Mouse (Mus musculus): ENCODE results near the gene Snrnp35.

DNA sequence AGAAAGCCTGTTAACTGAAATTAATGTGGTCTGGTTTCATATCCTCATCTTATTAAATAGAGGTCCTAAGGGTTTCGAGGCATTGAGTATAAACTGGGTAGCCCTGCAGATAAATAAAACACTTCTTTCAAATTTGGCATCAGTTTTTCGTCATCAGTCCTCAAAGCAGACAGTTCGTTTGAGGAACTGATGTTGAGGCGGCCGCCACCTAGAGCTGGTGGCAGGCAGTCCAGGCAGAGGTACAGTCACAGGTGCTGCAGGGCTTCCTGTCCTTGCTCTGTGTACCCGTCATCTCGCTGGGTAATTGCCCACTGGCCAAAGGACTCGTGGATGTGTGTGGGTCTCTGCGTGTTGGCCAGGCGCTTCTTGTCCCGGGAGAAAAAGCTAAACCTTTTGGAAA is 10.5 kb downstream of the Snrnp35 start:
- TF ChIP-seq POLR2A (IDR thresholded peaks at IDR 0.05; ENCODE audit: low read depth, low read length) (no peak), CTCF (conservative IDR thresholded peaks at IDR 0.05; ENCODE audit: insufficient read depth, insufficient read length, low read depth, low read length) (no peak)

All from kidney, adult 2 months (tissue).